Mouse (Mus musculus) liver, embryonic 14.5 days (tissue): ENCODE measurements around the gene Spata13.

Source experiments
- CTCF ChIP-seq: IDR thresholded peaks from 2 replicates; pipeline ENCODE4 v1.5.1; 2016; ENCODE audit warnings: antibody characterized with exemption, low read depth, control low read depth
- EP300 ChIP-seq: IDR thresholded peaks from 2 replicates; pipeline ENCODE4 v1.6.1; 2016; ENCODE audit warnings: antibody characterized with exemption, low read depth

DNA sequence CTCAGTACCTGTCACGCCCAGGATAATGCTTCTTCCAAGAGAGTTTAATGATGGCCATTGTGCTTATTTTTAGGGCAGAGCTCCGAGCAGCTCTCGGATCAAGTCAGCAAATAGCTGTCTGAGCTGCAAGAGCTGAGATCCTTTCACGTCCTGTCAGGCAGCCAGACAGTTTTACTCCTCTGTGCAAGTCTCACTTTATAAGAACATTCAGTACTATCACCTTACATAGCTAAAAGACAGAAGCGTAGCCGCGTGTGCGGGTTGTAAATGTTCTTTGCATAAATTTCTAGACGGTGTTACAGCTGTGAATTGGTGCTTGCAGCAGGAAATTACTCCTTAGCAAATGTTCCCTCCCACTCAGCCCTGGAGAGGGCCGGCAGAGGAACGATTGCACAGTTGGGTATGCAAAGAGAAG lies 59.3 kb downstream of the Spata13 start:
- TF ChIP-seq CTCF (no peak), EP300 (no peak)
